Mouse (Mus musculus): ENCODE measurements around the gene Sdha. TPM values are rescaled to one million over a fixed set of nuclear protein-coding genes. Genes with fewer than 3 reads are reported as not detected.

Sdha gene
- total and polyA plus RNA-seq, 2 experiments from 2014 or later, result 401 to 960 TPM

- H3K4me1 ChIP-seq (ENCODE audit: control insufficient read depth, insufficient read depth), result no peaks in the 10 kb centered on the region; the same call in 1 of the 2 replicates
- DNase-seq (ENCODE audit: low spot score) (no peak), ATAC-seq (ENCODE audit: insufficient read depth, low read depth) (no peak)
- H3K4me3 ChIP-seq (ENCODE audit: low read depth, low read length), result no peak overlapping the region
- H3K36me3 ChIP-seq (replicated peaks; ENCODE audit: control insufficient read depth, insufficient read depth, low read length), result no peaks in the 10 kb centered on the region
- H3K27ac ChIP-seq (ENCODE audit: low read depth), result no peak overlapping the region
- H3K9me3 ChIP-seq (replicated peaks; ENCODE audit: control insufficient read depth, low read length), result no peaks in the 10 kb centered on the region
- TF ChIP-seq EP300 (IDR thresholded peaks at IDR 0.05; ENCODE audit: low read depth), result no peak
- TF ChIP-seq CTCF (IDR thresholded peaks at IDR 0.05; ENCODE audit: low read depth), result no peak
- 72% methylated on average over 5 of the region's 5 CpGs for WGBS
- H3K4me2 ChIP-seq (ENCODE audit: low read depth, low read length), result no peak overlapping the region
- H3K9ac ChIP-seq (replicated peaks; ENCODE audit: low read depth, low read length), result no peak overlapping the region
- H3K27me3 ChIP-seq (ENCODE audit: control insufficient read depth, insufficient read depth, low read length), result peaks cover 15% of the 10 kb centered on the region; the same call in 1 of the 2 replicates
These were observed 60.4 kb downstream of the Sdha start for GRCm38 (mm10) chr13:74289646-74290045.

DNA sequence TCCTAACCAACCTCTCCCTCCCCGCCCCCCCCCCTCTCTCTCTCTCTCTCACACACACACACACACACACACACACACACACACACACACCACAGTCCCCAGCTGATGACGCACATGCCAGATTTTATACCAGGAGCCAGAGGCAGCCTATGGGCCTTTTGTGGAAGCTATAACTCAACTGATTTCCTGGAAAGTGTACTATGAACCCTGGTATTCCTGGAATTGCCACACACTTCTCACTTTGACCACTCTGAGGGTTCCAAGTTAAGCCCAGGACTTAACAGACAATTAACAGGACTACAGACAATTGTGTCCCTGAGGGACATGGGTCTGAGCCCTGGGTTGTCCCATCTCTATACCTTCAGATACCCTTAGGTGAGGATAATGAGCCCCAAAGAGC, 67.8 kb downstream of the Sdha start:
- no peaks in the 10 kb centered on the region for H3K36me3 ChIP-seq (replicated peaks; ENCODE audit: control insufficient read depth, insufficient read depth, low read length)
- H3K4me1 ChIP-seq (ENCODE audit: control insufficient read depth, insufficient read depth), result no peaks in the 10 kb centered on the region
- 48% methylated on average over 2 of the region's 2 CpGs for WGBS
- no peak for TF ChIP-seq CTCF (IDR thresholded peaks at IDR 0.05; ENCODE audit: low read depth)
- TF ChIP-seq EP300 (IDR thresholded peaks at IDR 0.05; ENCODE audit: low read depth), result no peak
- H3K4me2 ChIP-seq (ENCODE audit: low read depth, low read length), result no peak overlapping the region
- no peak overlapping the region for H3K9ac ChIP-seq (replicated peaks; ENCODE audit: low read depth, low read length)
- ATAC-seq (ENCODE audit: insufficient read depth, low read depth) (no peak), DNase-seq (ENCODE audit: low spot score) (no peak)
- H3K4me3 ChIP-seq (ENCODE audit: low read depth, low read length), result no peak overlapping the region
- no peaks in the 10 kb centered on the region for H3K27me3 ChIP-seq (ENCODE audit: control insufficient read depth, insufficient read depth, low read length)
- H3K27ac ChIP-seq (ENCODE audit: low read depth), result no peak overlapping the region
- no peaks in the 10 kb centered on the region for H3K9me3 ChIP-seq (replicated peaks; ENCODE audit: control insufficient read depth, low read length)

DNA sequence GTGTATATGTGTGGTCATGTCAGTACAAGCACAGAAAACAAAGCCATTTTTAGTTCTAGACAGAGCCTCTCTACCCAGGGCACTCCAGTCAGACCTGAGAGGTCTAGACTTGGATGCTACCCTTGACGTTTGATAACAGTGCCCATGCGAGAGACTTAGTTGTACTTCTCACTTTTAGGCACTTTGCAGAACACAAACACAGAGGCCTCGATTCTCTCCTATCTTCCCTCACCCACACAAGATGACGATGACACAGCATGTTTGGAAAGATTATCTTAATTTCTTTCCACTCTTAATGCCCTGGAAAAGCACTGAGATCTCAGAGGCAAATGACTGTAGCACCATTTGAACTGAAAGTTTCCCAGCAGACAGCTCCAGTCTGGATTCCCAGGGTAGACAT, 74.4 kb downstream of the Sdha start:
- Histone ChIP-seq H3K9ac (replicated peaks; ENCODE audit: low read depth, low read length) (no peak overlapping the region), H3K27ac (ENCODE audit: low read depth) (no peak overlapping the region), H3K9me3 (replicated peaks; ENCODE audit: control insufficient read depth, low read length) (no peaks in the 10 kb centered on the region), H3K4me3 (ENCODE audit: low read depth, low read length) (no peak overlapping the region), H3K4me2 (ENCODE audit: low read depth, low read length) (no peak overlapping the region), H3K4me1 (ENCODE audit: control insufficient read depth, insufficient read depth) (no peaks in the 10 kb centered on the region), H3K36me3 (replicated peaks; ENCODE audit: control insufficient read depth, insufficient read depth, low read length) (no peaks in the 10 kb centered on the region), H3K27me3 (ENCODE audit: control insufficient read depth, insufficient read depth, low read length) (no peaks in the 10 kb centered on the region)
- ATAC-seq (ENCODE audit: insufficient read depth, low read depth), result no peak
- no peak for DNase-seq (ENCODE audit: low spot score)
- 46% methylated on average over 4 of the region's 4 CpGs for WGBS
- no peak for TF ChIP-seq CTCF (IDR thresholded peaks at IDR 0.05; ENCODE audit: low read depth)
- TF ChIP-seq EP300 (IDR thresholded peaks at IDR 0.05; ENCODE audit: low read depth), result no peak

Other genes starting within 250 kb of the Sdha start
- gene Slc9a3, start 228.8 kb downstream of the Sdha start, total RNA-seq (2014; rRNA removed; ENCODE audit: low replicate concordance), result 1.4 TPM in 1 of 2 replicates, not detected in the other
- gene Slc9a3, start 228.8 kb downstream of the Sdha start, polyA plus RNA-seq (2015; fragmentation: Nextera tagmentation; extraction: Ambion mirVana), result 0.47 and 0.67 TPM in 2 replicates
- gene Exoc3, start 141.5 kb downstream of the Sdha start, total RNA-seq (2014; rRNA removed; ENCODE audit: low replicate concordance), result 47.0 and 62.8 TPM in 2 replicates
- 55.5 and 57.4 TPM in 2 replicates for gene Exoc3, start 141.5 kb downstream of the Sdha start, polyA plus RNA-seq (2015; fragmentation: Nextera tagmentation; extraction: Ambion mirVana)
- 4.9 and 7.6 TPM in 2 replicates for gene Ahrr, start 57.9 kb downstream of the Sdha start, total RNA-seq (2014; rRNA removed; ENCODE audit: low replicate concordance)
- gene Ahrr, start 57.9 kb downstream of the Sdha start, polyA plus RNA-seq (2015; fragmentation: Nextera tagmentation; extraction: Ambion mirVana), result 2.3 TPM in 2 replicates
- gene Pdcd6, start 32.7 kb downstream of the Sdha start, total RNA-seq (2014; rRNA removed; ENCODE audit: low replicate concordance), result 60.3 and 112 TPM in 2 replicates
- gene Pdcd6, start 32.7 kb downstream of the Sdha start, polyA plus RNA-seq (2015; fragmentation: Nextera tagmentation; extraction: Ambion mirVana), result 90.3 and 90.8 TPM in 2 replicates
- 6.4 and 7.2 TPM in 2 replicates for gene Ccdc127, start within 50 bp of the Sdha start, total RNA-seq (2014; rRNA removed; ENCODE audit: low replicate concordance)
- gene Ccdc127, start within 50 bp of the Sdha start, polyA plus RNA-seq (2015; fragmentation: Nextera tagmentation; extraction: Ambion mirVana), result 43.5 and 46.5 TPM in 2 replicates
- 25.5 and 26.0 TPM in 2 replicates for gene Lrrc14b, start 13.7 kb upstream of the Sdha start, total RNA-seq (2014; rRNA removed; ENCODE audit: low replicate concordance)
- 25.2 and 32.2 TPM in 2 replicates for gene Lrrc14b, start 13.7 kb upstream of the Sdha start, polyA plus RNA-seq (2015; fragmentation: Nextera tagmentation; extraction: Ambion mirVana)
- gene Zfp72, start 40.6 kb upstream of the Sdha start, total RNA-seq (2014; rRNA removed; ENCODE audit: low replicate concordance), result 1.1 and 2.3 TPM in 2 replicates
- 2.8 and 2.9 TPM in 2 replicates for gene Zfp72, start 40.6 kb upstream of the Sdha start, polyA plus RNA-seq (2015; fragmentation: Nextera tagmentation; extraction: Ambion mirVana)
- gene Ftl1-ps1, start 49.4 kb upstream of the Sdha start, total RNA-seq (2014; rRNA removed; ENCODE audit: low replicate concordance), result 46.2 and 61.1 TPM in 2 replicates
- gene Ftl1-ps1, start 49.4 kb upstream of the Sdha start, polyA plus RNA-seq (2015; fragmentation: Nextera tagmentation; extraction: Ambion mirVana), result 43.1 and 44.0 TPM in 2 replicates
- gene Zfp825, start 143.7 kb upstream of the Sdha start, total RNA-seq (2014; rRNA removed; ENCODE audit: low replicate concordance), result 2.5 and 7.5 TPM in 2 replicates
- 12.2 and 14.3 TPM in 2 replicates for gene Zfp825, start 143.7 kb upstream of the Sdha start, polyA plus RNA-seq (2015; fragmentation: Nextera tagmentation; extraction: Ambion mirVana)

Measured in heart, postnatal 0 days (tissue).